Mouse (Mus musculus): ENCODE measurements around the gene Dctn3. TPM values are rescaled to one million over a fixed set of nuclear protein-coding genes. Genes with fewer than 3 reads are reported as not detected.

Gene Dctn3
- 72.9 and 108 TPM in 2 replicates for total RNA-seq (2023)

GRCm38 (mm10) chr4:41722918-41723351, at the start of gene Dctn3:
Gene Dctn3 (minus strand): TSS chr4:41723170.

GRCm38 (mm10) chr4:41755338-41756305, 32.7 kb upstream of the Dctn3 start, which contains the start of gene Sigmar1:
Gene Sigmar1 (minus strand): TSS chr4:41756157.

GRCm38 (mm10) chr4:41754797-41755337, 31.9 kb upstream of the Dctn3 start, which contains the start of gene Galt:
Gene Galt (plus strand): TSS chr4:41755228.

GRCm38 (mm10) chr4:41731052-41731765, 8.2 kb upstream of the Dctn3 start, which contains the start of gene Arid3c:
Gene Arid3c (minus strand): TSS chr4:41731142.

GRCm38 (mm10) chr4:41713197-41714067, 9.5 kb downstream of the Dctn3 start, which contains the start of gene Rpp25l:
Gene Rpp25l (minus strand): TSS chr4:41713534.

DNA sequence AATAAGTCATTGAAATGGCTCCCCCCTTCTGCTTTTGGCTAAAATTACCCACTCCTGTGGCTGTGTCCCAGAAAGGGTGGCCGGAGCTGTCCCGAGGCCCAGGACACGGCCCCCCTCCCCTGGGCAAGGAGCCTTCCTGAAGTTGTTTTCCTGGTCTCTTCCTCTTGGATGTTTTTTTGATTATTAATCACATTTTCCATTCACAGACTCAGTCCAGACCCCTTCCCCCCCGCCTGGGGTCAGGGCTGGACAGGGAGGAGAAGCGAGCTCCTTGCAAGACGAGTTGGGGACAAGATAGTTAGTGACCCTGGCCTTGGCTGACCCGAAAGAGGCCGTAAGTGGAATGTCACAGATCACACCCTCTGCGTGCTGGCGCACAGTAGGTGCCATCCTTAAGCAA, 23.2 kb downstream of the Dctn3 start, which contains the start of gene Il11ra1:
Il11ra1 (plus strand) TSS at position 207 of the 400 bp plus-strand sequence.

GRCm38 (mm10) chr4:41696930-41697841, 25.8 kb downstream of the Dctn3 start, which contains the start of gene Cntfr:
Gene Cntfr (minus strand): TSS chr4:41697089.

Other genes with a start within 250 kb of the Dctn3 start
- gene AI464131, start 220.1 kb downstream of the Dctn3 start, total RNA-seq (2023) = not detected in 2 replicates
- gene 1110017D15Rik, start 205.8 kb downstream of the Dctn3 start, total RNA-seq (2023) = not detected in 2 replicates
- 17.4 and 22.1 TPM in 2 replicates for gene Fam219a, start 153.6 kb downstream of the Dctn3 start, total RNA-seq (2023)
- not detected in 2 replicates for gene Dnaic1, start 153.4 kb downstream of the Dctn3 start, total RNA-seq (2023)
- gene Enho, start 82.8 kb downstream of the Dctn3 start, total RNA-seq (2023) = not detected in 2 replicates
- not detected in 2 replicates for gene Cntfr, start 26.1 kb downstream of the Dctn3 start, total RNA-seq (2023)
- gene Il11ra1, start 23.2 kb downstream of the Dctn3 start, total RNA-seq (2023) = 9.6 and 15.2 TPM in 2 replicates
- 22.3 and 23.9 TPM in 2 replicates for gene Rpp25l, start 9.6 kb downstream of the Dctn3 start, total RNA-seq (2023)
- gene Arid3c, start 8.0 kb upstream of the Dctn3 start, total RNA-seq (2023) = not detected in 2 replicates
- gene Galt, start 32.1 kb upstream of the Dctn3 start, total RNA-seq (2023) = 20.3 and 28.6 TPM in 2 replicates
- gene Sigmar1, start 33.0 kb upstream of the Dctn3 start, total RNA-seq (2023) = 11.6 and 15.2 TPM in 2 replicates
- 0.98 and 1.2 TPM in 2 replicates for gene Ccl27a, start 51.1 kb upstream of the Dctn3 start, total RNA-seq (2023)
- gene Gm21541, start 180.4 kb upstream of the Dctn3 start, total RNA-seq (2023) = not detected in 2 replicates
- gene Gm20878, start 218.4 kb upstream of the Dctn3 start, total RNA-seq (2023) = 4.2 TPM in 1 of 2 replicates, not detected in the other
- gene Fam205a4, start 242.9 kb upstream of the Dctn3 start, total RNA-seq (2023) = not detected in 2 replicates